Mouse (Mus musculus): Measurements from ENCODE around the gene St8sia4.

Gene St8sia4

DNA sequence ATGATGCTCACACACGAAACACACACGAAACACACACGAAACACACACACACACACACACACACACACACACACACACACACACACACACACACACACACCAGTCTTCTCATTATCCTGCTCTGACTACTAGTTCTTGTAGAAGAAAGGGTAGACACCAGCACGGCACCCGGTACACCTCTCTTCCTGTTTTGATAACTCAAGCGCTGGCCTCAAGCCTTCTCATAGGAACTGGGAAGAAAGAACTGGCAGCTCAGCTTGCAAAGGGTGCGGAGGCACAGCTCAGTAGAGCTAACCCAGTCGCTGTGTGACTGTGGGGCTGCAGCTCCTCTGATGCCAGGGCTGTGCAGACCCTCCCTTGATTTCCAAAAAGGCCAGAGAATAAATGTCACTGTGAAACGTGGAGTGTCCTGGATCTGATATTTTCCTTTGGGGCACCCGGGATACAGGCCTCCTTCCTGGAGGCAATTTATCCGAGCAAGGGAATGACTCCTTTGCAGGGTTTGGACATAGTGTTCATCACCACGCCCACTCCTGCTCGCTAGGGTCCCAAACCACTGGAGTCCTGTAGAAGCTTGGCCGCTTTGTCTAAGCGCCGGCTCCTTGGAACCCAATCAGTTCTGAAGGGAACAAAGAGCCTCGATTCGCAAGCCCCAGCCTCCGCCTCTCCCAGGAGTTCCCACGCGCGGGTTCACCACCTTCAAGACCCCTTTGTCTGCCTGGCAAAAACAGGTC, 2.2 kb downstream of the St8sia4 start:
- no peak overlapping the region for H3K4me3 ChIP-seq (replicated peaks; ENCODE audit: low read length)
- peaks cover 47% of the 10 kb centered on the region for H3K27me3 ChIP-seq (ENCODE audit: insufficient read depth, low read length)
- no peaks in the 10 kb centered on the region for H3K36me3 ChIP-seq (ENCODE audit: insufficient read depth, low read length)
- H3K9me3 ChIP-seq (ENCODE audit: low read length) = no peaks in the 10 kb centered on the region
- no peak for TF ChIP-seq CTCF (conservative IDR thresholded peaks at IDR 0.05; ENCODE audit: low read length)
- TF ChIP-seq NANOG (IDR thresholded peaks at IDR 0.05; ENCODE audit: borderline replicate concordance, low read length) = no peak
- TF ChIP-seq POU5F1 (IDR thresholded peaks at IDR 0.05; ENCODE audit: borderline replicate concordance, low read length) = no peak
- H3K4me1 ChIP-seq (replicated peaks; ENCODE audit: low read depth, low read length) = peaks cover 26% of the 10 kb centered on the region

DNA sequence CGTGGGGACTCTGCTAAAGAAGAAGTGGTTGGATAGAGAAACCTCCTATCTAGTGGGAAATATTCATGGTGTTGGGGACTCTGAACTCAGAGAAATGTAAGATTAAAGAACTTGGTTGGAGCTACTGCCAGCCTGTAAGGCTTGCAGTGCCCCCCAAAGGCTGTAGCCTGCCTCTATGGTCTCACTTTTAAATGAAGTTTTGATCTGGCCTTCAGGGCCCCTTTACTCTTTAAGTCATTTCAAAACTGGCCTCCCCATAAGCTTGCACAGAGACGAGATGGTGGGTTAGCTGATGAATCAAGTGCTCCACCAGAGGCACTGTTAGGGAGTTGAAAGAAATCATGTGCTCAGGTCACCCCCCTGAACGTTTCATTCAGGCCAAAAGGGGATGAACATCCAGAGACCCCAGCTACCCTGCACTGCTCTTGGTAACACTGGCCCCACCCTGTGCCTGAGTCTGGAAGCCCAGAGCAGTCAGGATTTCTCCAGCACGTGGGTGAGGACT, 3.0 kb downstream of the St8sia4 start:
- TF ChIP-seq POU5F1 (IDR thresholded peaks at IDR 0.05; ENCODE audit: borderline replicate concordance, low read length) (no peak), CTCF (conservative IDR thresholded peaks at IDR 0.05; ENCODE audit: low read length) (no peak), NANOG (IDR thresholded peaks at IDR 0.05; ENCODE audit: borderline replicate concordance, low read length) (no peak)
- peaks cover 26% of the 10 kb centered on the region for H3K4me1 ChIP-seq (replicated peaks; ENCODE audit: low read depth, low read length)
- no peaks in the 10 kb centered on the region for H3K36me3 ChIP-seq (ENCODE audit: insufficient read depth, low read length)
- no peak overlapping the region for H3K4me3 ChIP-seq (replicated peaks; ENCODE audit: low read length)
- H3K27me3 ChIP-seq (ENCODE audit: insufficient read depth, low read length) = peaks cover 47% of the 10 kb centered on the region
- no peaks in the 10 kb centered on the region for H3K9me3 ChIP-seq (ENCODE audit: low read length)

DNA sequence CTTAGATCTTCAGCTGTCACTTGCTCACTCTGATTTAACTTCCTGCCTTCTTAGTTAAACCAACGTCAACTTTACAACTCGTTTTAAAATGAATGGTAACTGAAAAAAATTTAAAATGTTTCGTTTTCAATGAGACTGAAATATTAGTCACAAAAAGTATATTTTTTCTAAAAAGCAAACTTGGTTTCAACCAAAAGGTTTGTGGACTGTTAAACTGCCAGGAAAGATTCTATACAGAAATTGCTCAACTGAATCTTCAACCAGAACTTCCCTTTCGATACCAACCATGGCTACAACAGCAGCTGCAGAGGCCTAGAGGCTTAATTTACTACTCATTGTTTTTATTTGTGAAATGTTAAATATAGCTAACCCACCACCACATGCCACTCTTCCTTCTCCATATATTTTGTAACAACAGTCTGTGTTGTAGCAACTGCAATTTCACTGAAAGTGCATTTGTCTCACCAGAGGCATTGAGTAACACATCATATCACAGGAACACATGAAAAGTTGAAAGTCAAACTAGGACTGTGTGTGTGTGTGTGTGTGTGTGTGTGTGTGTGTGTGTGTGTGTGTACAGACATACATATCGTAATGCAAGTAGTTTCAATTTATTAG, 10.2 kb downstream of the St8sia4 start:
- Histone ChIP-seq H3K36me3 (ENCODE audit: insufficient read depth, low read length) (no peaks in the 10 kb centered on the region), H3K27me3 (ENCODE audit: insufficient read depth, low read length) (no peaks in the 10 kb centered on the region), H3K4me3 (replicated peaks; ENCODE audit: low read length) (no peak overlapping the region), H3K9me3 (ENCODE audit: low read length) (no peaks in the 10 kb centered on the region), H3K4me1 (replicated peaks; ENCODE audit: low read depth, low read length) (no peaks in the 10 kb centered on the region)
- no peak for TF ChIP-seq CTCF (conservative IDR thresholded peaks at IDR 0.05; ENCODE audit: low read length)
- TF ChIP-seq POU5F1 (IDR thresholded peaks at IDR 0.05; ENCODE audit: borderline replicate concordance, low read length) = no peak
- no peak for TF ChIP-seq NANOG (IDR thresholded peaks at IDR 0.05; ENCODE audit: borderline replicate concordance, low read length)

DNA sequence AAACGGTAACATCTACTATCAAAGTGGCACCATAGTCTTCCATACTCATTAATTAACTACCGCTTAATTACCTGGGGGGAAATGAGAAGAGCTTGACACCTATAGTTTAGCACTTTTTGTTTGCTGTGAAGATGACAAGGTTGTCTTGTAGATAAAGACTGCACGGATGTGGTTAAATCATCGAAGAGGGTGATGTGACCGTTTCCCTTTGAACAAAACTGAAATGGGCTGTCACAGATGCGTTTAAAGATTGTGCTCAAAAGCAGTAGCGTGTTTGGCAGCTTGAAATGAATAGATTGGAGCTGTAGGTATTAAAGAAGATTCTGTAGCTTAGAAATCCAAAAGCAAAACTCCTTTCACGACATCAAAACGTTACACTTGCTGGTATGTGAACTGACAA, 11.8 kb downstream of the St8sia4 start:
- Histone ChIP-seq H3K4me3 (replicated peaks; ENCODE audit: low read length) (no peak overlapping the region), H3K36me3 (ENCODE audit: insufficient read depth, low read length) (no peaks in the 10 kb centered on the region), H3K27me3 (ENCODE audit: insufficient read depth, low read length) (no peaks in the 10 kb centered on the region), H3K9me3 (ENCODE audit: low read length) (no peaks in the 10 kb centered on the region), H3K4me1 (replicated peaks; ENCODE audit: low read depth, low read length) (no peaks in the 10 kb centered on the region)
- TF ChIP-seq NANOG (IDR thresholded peaks at IDR 0.05; ENCODE audit: borderline replicate concordance, low read length) (no peak), POU5F1 (IDR thresholded peaks at IDR 0.05; ENCODE audit: borderline replicate concordance, low read length) (no peak), CTCF (conservative IDR thresholded peaks at IDR 0.05; ENCODE audit: low read length) (no peak)

DNA sequence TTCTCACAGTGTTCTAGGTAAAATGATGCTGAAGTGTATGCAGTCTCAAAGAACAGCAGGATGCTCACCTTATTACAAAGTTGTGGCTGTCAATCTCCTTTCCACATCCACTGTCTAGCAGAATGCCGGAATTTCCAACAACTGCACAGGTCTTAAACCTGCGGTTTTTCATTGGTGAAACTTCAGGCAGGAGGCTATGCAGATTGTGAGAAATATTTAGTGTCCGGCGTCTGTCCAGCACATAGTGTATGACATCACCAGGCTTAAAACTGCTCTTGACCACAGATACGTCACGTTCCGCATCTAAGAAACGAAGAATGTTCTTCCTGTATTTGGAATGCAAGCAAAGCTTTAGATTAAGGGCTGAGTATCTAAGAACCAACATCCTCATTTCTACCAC, 13.9 kb downstream of the St8sia4 start:
- H3K36me3 ChIP-seq (ENCODE audit: insufficient read depth, low read length) = no peaks in the 10 kb centered on the region
- H3K27me3 ChIP-seq (ENCODE audit: insufficient read depth, low read length) = no peaks in the 10 kb centered on the region
- no peaks in the 10 kb centered on the region for H3K4me1 ChIP-seq (replicated peaks; ENCODE audit: low read depth, low read length)
- H3K4me3 ChIP-seq (replicated peaks; ENCODE audit: low read length) = no peak overlapping the region
- TF ChIP-seq NANOG (IDR thresholded peaks at IDR 0.05; ENCODE audit: borderline replicate concordance, low read length) (no peak), POU5F1 (IDR thresholded peaks at IDR 0.05; ENCODE audit: borderline replicate concordance, low read length) (no peak)
- no peaks in the 10 kb centered on the region for H3K9me3 ChIP-seq (ENCODE audit: low read length)

DNA sequence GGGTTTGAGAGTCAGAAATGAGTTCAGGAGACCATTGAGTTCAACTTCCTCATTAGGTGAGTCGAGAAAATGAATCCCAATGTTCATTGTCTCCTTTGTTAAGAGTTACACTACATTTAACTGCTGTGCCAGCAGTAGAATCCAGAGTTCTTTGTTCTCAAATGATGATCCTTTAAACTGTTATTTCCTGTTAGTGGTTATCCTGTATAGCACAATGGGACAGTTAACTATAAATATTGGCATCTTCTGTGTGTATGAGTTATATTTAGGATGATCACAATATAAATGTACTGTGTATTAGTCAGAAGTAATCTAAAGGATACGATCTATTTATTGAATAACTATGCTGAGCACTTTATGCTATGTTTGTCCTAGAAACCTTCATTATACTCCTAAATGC, 23.1 kb downstream of the St8sia4 start:
- H3K4me1 ChIP-seq (replicated peaks; ENCODE audit: low read depth, low read length) = no peaks in the 10 kb centered on the region
- no peaks in the 10 kb centered on the region for H3K27me3 ChIP-seq (ENCODE audit: insufficient read depth, low read length)
- H3K4me3 ChIP-seq (replicated peaks; ENCODE audit: low read length) = no peak overlapping the region
- H3K9me3 ChIP-seq (ENCODE audit: low read length) = no peaks in the 10 kb centered on the region
- TF ChIP-seq CTCF (conservative IDR thresholded peaks at IDR 0.05; ENCODE audit: low read length) (no peak), POU5F1 (IDR thresholded peaks at IDR 0.05; ENCODE audit: borderline replicate concordance, low read length) (no peak), NANOG (IDR thresholded peaks at IDR 0.05; ENCODE audit: borderline replicate concordance, low read length) (peak; percentile 56; the same call in 1 of the 2 replicates)
- H3K36me3 ChIP-seq (ENCODE audit: insufficient read depth, low read length) = no peaks in the 10 kb centered on the region

DNA sequence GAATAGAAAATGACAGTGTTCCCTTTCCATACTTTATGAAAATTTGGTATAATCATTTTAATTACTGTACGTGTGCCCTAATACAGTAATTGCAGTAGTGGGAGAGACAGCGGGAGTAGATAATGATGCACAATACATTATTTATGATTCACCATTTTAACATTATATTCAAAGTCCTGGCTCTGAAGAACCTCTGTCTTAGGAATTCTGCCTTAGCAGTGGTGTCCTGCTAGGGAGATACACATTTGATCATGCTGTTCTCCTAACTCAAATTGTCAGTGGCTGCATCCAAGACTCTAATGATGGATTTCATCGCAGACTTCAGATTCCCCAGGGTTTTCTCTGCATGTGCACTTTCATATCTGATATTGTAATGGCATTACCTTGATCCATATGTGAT, 28.4 kb downstream of the St8sia4 start:
- TF ChIP-seq POU5F1 (IDR thresholded peaks at IDR 0.05; ENCODE audit: borderline replicate concordance, low read length) (no peak), NANOG (IDR thresholded peaks at IDR 0.05; ENCODE audit: borderline replicate concordance, low read length) (no peak), CTCF (conservative IDR thresholded peaks at IDR 0.05; ENCODE audit: low read length) (no peak)

DNA sequence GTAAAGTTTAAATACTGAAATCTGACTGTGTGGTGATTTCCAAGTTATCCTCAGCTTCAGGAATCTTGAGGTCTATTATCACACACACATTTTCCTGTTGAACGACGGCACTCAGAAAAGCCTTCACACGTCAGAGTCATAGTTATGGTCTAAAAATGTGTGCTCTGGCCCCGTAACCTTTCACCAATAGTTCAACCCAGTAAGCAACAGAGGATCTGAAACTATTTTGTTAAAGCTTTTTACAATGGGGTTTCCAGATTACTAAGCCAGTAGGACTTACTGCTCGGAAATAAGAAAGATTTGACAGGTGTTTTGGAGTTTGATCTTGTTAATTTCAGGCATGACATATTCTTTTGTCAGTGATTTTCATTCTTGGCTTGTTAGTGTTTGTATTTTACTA, 43.0 kb downstream of the St8sia4 start:
- no peaks in the 10 kb centered on the region for H3K9me3 ChIP-seq (ENCODE audit: low read length)
- H3K4me3 ChIP-seq (replicated peaks; ENCODE audit: low read length) = no peak overlapping the region
- no peaks in the 10 kb centered on the region for H3K36me3 ChIP-seq (ENCODE audit: insufficient read depth, low read length)
- no peaks in the 10 kb centered on the region for H3K4me1 ChIP-seq (replicated peaks; ENCODE audit: low read depth, low read length)
- no peak for TF ChIP-seq NANOG (IDR thresholded peaks at IDR 0.05; ENCODE audit: borderline replicate concordance, low read length)
- no peak for TF ChIP-seq POU5F1 (IDR thresholded peaks at IDR 0.05; ENCODE audit: borderline replicate concordance, low read length)
- TF ChIP-seq CTCF (conservative IDR thresholded peaks at IDR 0.05; ENCODE audit: low read length) = no peak
- no peaks in the 10 kb centered on the region for H3K27me3 ChIP-seq (ENCODE audit: insufficient read depth, low read length)

More for the DNA sequence above, 28.4 kb downstream of the St8sia4 start:
- no peaks in the 10 kb centered on the region for H3K4me1 ChIP-seq (replicated peaks; ENCODE audit: low read depth, low read length)
- H3K36me3 ChIP-seq (ENCODE audit: insufficient read depth, low read length) = no peaks in the 10 kb centered on the region
- H3K9me3 ChIP-seq (ENCODE audit: low read length) = no peaks in the 10 kb centered on the region
- no peaks in the 10 kb centered on the region for H3K27me3 ChIP-seq (ENCODE audit: insufficient read depth, low read length)
- H3K4me3 ChIP-seq (replicated peaks; ENCODE audit: low read length) = no peak overlapping the region
